Mouse (Mus musculus) naive thymus-derived CD4-positive, alpha-beta T cell, adult 5 months (primary cell): ENCODE measurements around the gene Grm8. TPM values are rescaled to one million over a fixed set of nuclear protein-coding genes. Genes with fewer than 3 reads are reported as not detected.

Source experiments
- polyA plus RNA-seq: library from polyadenylated mRNA; unstranded; fragments of 100-300 nt; shearing (Covaris generic); gene quantifications from one replicate; pipeline ENCODE4 v1.2.1, GENCODE M21; 2017

Gene Grm8
- 0.16 TPM for polyA plus RNA-seq

DNA sequence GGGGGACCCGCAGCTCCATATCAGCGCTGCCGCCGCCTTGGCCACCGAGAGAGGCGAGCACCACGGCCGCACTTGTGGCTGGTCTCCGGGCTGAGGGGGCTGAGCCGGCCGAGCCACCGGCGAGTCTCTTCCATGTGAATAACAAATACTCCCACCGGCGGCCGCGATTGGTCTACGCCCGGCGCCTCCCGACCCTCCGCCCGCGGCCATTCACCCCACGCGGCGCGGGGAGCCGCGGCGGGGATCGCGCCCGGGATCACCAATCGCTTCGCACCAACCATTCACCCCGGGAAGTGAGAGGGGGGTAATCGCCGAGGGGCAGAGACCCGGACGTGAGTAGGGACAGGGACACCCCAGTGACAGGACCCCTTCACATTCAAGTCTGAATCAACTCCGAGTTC is at the start of gene Grm8:
Gene Grm8, minus strand, starts transcription at position 178 of the 401 bp plus-strand sequence.

